Mouse (Mus musculus): Measurements from ENCODE around the gene Suz12.

The Suz12 gene

DNA sequence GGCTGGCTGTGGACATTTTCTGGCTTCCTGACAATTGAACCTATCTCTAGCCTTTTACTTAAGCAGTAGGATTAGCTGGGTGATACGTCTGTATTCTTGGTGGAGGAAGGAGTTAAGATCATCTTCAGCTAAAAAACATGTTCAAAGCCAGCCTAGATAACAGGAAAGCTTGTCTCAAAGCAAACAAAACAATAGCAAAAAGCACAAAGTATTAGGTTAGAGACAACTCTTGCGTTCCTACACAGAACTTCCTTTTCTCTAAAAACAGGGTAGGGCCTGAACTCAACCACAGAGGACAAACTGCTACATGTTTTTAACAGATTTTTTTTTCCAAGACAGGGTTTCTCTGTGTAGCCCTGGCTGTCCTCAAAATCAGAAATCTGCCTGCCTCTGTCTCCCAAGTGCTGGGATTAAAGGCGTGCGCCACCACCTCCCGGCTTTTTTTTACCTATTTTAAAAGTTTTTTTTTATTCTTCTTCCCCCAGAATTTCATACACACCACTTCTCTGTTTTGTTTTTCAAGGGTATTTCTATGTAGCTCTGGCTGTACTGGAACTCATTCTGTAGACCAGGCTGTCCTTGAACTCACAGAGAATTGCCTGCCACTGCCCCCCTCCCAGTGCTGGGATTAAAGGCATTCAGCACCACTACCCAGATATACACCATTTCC is 82.8 kb downstream of the Suz12 start:
- no peak for DNase-seq (ENCODE audit: low spot score in 2 of 2)

DNA sequence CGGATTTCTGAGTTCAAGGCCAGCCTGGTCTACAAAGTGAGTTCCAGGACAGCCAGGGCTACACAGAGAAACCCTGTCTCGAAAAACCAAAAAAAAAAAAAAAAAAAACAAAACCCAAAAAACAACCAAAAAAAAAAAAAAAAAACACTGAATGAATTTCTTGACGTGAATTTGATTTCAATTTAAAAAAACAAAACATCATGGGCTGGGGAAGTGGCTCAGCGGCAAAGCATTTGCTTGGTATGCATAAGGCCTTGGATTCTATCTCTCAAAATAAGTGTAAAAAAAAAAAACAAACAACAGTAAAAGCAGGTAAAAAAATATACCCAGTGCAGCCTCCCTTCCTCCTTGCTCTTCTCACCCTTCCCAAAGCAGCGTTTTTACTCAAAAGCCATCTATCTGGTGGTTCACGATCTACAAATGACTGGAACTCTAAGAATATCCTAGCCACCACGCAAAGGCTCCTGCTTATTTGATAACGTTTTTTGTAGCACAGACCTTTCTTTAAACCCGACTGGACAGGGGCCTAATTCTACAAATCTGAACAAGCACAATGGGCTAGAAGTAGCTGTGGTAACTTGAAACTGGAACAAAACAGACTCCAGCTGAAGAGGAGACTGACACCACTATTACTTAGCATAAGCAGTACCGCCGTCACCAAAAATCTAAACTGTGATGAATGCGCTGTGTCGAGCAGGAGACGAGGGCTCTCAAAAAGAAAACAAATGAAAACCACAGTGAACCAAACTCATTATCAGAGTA is 85.1 kb downstream of the Suz12 start:
- DNase-seq (ENCODE audit: low spot score in 2 of 2) = no peak

DNA sequence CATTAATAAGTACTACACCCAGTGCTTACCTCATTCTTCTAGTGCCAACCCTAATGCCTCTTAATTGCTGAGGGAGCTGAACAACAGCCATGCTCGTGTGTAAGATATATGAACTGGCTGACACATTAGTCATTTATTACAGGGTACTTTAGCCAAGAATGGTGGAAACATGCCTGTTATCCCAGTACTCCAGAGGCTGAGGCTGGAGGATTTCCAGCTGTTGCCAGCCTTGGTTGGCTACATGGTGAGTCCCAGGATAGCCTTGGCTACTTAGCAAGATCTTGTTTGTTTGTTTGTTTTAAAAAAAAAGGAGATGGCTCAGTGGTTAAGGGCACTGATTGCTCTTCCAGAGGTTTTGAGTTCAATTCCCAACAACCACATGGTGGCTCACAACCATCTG is 85.9 kb downstream of the Suz12 start:
- no peak for DNase-seq (ENCODE audit: low spot score in 2 of 2)

DNA sequence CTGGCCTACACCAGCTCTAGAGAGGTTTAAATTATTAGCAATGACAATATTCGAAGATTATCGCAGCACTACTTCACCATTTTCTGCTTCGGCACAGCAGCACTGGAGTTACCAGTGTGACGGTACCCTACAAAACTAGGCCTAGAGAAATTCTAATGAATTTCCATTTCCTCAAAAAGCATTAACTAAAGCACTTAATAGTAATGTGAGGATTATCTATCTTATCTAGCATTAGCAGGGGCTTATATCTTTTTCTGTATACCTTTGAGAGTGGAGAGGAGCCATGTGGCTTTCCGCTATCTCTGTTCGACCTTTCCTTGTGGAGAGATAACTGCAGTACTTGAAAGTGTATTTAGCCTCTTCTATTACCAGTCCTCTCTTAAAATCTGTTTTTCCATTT is 86.8 kb downstream of the Suz12 start:
- no peak for DNase-seq (ENCODE audit: low spot score in 2 of 2)

DNA sequence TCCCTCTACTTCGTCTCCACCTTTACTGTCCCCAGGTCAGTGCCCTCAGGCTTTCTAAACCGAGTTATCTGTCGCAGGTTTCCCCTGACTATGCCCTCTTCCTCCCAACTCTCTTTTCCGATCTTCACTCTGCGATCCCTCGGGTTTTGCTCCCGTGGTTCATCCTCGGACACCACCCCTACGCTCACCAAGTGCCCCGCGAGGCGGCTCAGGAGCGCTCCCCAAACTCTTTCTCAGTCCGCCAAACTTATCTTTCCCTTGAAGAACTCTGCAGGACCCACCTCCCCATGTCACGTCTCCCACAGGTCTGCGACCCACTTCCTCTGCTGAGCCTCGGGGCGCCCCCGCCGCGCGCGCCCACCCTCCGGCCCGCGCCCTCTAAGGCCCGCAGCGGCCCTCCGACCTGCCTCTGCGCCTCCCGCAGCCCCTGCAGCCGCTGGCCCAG is 87.5 kb downstream of the Suz12 start:
- peak in 1 of 2 experiments; percentile 27 for DNase-seq (ENCODE audit: low spot score in 2 of 2)

DNA sequence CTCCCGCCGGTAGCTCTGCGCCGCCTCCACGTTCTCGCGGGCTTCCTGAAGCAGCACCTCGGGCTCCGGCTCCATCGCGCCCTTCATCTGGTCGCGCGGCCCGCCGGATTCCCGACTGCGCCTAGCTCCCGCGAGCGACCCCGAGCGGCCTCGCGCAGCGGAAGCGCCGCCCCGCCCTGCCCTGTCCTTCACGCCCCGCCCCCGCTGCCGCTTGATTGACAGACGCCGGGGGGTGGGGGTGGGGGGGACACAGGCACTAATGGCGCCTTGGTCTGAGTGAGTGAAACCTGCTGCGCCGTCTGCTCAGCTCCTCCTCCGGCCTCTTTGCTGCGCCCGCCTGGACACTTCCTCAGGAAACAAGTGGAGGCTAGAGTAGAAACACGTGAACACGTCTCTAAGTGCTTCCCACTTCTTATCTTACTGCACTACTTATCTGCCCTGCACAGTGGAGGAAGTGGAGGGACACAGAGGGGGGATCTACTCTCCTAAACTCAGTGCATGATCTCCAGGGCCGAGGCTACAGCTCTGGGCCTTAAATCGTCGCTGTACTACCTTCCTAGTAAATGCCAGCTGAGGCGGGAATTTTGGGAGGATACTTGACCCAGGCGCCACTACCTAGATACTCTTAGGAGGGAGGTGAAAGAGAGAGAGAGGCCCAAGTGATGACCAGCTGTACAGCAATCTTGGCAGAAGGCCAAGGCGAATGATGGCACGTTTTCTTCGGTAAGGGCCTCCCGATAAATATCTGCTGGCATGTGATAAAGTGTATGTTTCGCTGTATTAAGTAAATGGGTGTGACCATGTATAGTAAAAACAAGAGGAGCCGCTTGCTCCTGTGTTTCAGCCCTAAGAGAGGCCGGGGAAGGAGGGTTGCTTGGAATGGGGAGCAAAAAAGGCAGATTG is 88.2 kb downstream of the Suz12 start, which contains the start of gene Crlf3:
Gene Crlf3, minus strand, starts transcription at position 166 of the 903 bp plus-strand sequence.
- DNase-seq (ENCODE audit: low spot score in 2 of 2) = peak; percentile 89 to 91

DNA sequence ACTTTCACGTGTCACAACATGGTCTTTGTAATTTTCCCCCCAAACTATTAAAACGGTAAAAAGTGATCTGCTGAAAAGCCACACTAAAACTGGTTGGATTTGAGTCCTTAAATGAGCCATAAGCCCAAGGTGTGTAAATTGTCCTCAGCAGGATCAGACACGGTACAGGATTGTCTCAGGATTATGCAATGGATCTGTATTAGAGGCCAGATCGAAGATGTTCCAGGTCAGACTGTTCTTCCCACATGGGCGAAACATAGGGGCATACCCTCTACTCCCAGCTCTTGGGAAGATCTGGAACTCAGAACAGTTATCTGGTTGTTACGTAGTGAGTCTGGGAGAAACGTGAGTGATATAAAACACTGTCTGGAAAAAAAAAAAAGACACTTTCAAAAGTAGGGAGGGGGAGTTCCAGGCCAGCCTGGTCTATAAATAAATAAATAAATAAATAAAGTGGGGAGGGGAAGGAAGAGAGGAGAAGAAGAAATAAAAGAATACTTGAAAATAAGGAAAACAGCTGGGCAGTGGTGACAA is 88.9 kb downstream of the Suz12 start:
- no peak for DNase-seq (ENCODE audit: low spot score in 2 of 2)

All from spleen, postnatal 14 days (tissue).